Mouse (Mus musculus) kidney, adult 2 months (tissue): ENCODE results near the gene Idnk. TPM values are rescaled to one million over a fixed set of nuclear protein-coding genes. Genes with fewer than 3 reads are reported as not detected.

Experiments
- DNase-seq: peaks from one replicate; pipeline ENCODE4 v3.0.0; 2021
- H3K27ac ChIP-seq: fragments of 200-500 bp; 2 replicates; pipeline ENCODE4 v1.5.1; 2012; ENCODE audit warnings: low read depth, low read length, control low read depth, inconsistent platforms; ENCODE audit not compliant: insufficient read depth
- H3K27me3 ChIP-seq: fragments of 200-500 bp; replicated peaks from 2 replicates; pipeline ENCODE4 v1.6.1; 2012; ENCODE audit warnings: mild to moderate bottlenecking, moderate library complexity, low read length, inconsistent platforms; ENCODE audit not compliant: control insufficient read depth, insufficient read depth
- H3K36me3 ChIP-seq: fragments of 200-500 bp; 2 replicates; pipeline ENCODE4 v1.6.1; 2012; ENCODE audit warnings: mild to moderate bottlenecking, moderate library complexity, low read length, inconsistent platforms; ENCODE audit not compliant: control insufficient read depth, insufficient read depth
- H3K4me1 ChIP-seq: fragments of 200-500 bp; 2 replicates; pipeline ENCODE4 v1.6.1; 2011; ENCODE audit warnings: low read length; ENCODE audit not compliant: control insufficient read depth, insufficient read depth
- H3K4me3 ChIP-seq: fragments of 200-500 bp; 2 replicates; pipeline ENCODE4 v1.5.1; 2011; ENCODE audit warnings: mild to moderate bottlenecking, low read depth, low read length, control low read depth; ENCODE audit not compliant: insufficient read depth
- CTCF ChIP-seq: fragments of 200-500 bp; conservative IDR thresholded peaks from 2 replicates; pipeline ENCODE4 v1.5.1; 2011; ENCODE audit warnings: low read depth, mild to moderate bottlenecking, control low read depth, low read length, moderate library complexity, mixed read lengths; ENCODE audit not compliant: insufficient read depth, insufficient read length
- POLR2A ChIP-seq: fragments of 200-500 bp; IDR thresholded peaks from one replicate; pipeline ENCODE4 v1.6.1; 2011; ENCODE audit warnings: low read depth, low read length, control low read depth
- WGBS: fragments of 180-500 bp; shearing (Covaris S2); methylation state at CpG from one replicate; pipeline ENCODE4 v1.1.7; 2018; 5-methylcytosine and 5-hydroxymethylcytosine counted together
- polyA plus RNA-seq: library from polyadenylated mRNA; depleted of rRNA; stranded (reverse); fragments of >200 nt; gene quantifications from 2 replicates; pipeline ENCODE4 v1.2.3, GENCODE M21; 2012

Gene Idnk
- polyA plus RNA-seq, 1 experiment = 27.4 TPM

DNA sequence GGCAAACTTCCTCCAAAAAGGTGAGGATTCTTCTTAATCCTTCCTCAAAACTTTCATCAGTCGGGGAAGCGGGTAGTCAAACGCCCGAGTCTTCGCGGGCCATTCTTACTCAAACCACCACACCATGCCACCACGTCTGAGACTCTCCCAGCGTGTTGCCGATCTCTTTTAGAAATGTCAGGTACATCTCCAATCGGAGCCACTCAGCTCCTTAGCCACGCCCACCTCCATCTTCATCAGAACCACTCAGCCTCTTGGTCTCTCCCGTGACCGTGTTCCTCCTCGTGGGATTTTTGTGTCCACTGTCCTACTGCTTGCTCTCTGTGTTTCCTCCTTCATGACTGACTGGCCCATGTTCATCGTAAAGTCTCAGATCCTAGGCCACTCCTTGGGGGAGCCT is 3.3 kb downstream of the Idnk start:
- no peaks in the 10 kb centered on the region; the same call in 1 of the 2 replicates for H3K36me3 ChIP-seq
- H3K4me1 ChIP-seq = no peaks in the 10 kb centered on the region; the same call in 1 of the 2 replicates
- no peak overlapping the region for H3K27ac ChIP-seq
- WGBS = 98% methylated on average over 15 of the region's 15 CpGs
- H3K4me3 ChIP-seq = no peak overlapping the region
- no peak for TF ChIP-seq CTCF
- no peak for TF ChIP-seq POLR2A
- DNase-seq = no peak
- H3K27me3 ChIP-seq = no peaks in the 10 kb centered on the region

DNA sequence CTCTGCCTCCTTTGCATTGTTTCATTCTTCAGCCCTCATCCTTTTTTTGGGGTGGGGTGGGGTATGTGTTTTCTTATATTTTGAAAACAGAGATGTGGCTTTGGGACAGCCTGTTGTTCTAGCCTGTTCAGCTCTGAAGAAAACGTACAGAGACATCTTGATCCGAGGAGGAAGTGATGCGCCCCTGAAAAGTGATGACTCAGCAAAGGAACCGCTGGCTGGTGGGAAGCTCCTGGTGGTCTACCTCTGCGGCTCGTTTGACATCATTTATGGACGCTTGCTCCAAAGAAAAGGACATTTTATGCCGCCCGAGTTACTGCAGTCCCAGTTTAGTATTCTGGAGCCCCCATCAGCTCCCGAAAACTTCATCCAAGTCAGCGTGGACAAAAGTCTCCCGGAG is 5.9 kb downstream of the Idnk start:
- H3K4me3 ChIP-seq = no peak overlapping the region
- H3K36me3 ChIP-seq = no peaks in the 10 kb centered on the region; the same call in 1 of the 2 replicates
- H3K4me1 ChIP-seq = no peaks in the 10 kb centered on the region; the same call in 1 of the 2 replicates
- no peaks in the 10 kb centered on the region for H3K27me3 ChIP-seq
- H3K27ac ChIP-seq = no peak overlapping the region
- TF ChIP-seq CTCF = no peak
- TF ChIP-seq POLR2A = no peak
- WGBS = 96% methylated on average over 12 of the region's 12 CpGs
- no peak for DNase-seq

DNA sequence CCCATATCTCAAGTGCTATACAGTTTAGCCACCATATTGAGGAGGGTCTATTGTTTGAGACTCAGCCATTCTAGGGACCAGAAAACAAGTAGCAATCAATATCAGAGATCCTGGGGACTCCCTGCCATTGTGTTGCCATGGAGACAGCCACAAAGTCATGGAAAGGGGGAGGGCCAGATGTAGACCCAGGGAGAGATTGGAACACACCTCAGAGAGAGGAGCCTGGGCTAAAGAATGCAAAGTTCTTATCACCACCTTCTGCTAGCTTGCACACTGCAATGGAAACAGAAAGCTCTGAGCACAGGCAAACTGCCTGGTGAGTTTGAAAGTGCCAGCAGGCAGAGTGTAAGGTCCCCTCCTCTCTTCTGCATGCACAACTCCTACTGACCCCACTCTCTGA is 10.7 kb downstream of the Idnk start:
- DNase-seq = no peak

DNA sequence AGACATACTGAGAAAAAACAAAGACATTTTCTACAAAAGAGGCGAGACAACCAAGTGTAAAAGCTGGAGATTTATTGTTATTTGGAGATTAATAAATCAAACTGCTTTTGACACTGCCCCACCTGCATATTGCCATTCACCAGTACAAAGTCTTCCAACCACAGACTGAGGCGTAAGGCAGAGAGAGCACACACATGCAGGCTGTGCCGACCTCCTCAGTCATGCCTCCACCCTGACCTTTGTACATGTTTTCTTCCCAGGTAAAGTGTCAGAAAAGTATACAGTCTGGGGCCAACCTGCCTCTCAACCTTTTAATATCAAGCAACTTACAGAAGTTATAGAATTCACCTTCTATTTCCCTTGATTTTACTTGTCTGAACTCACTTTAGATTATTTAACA is 18.7 kb downstream of the Idnk start:
- H3K27ac ChIP-seq = no peak overlapping the region
- WGBS = 65% methylated on average over 3 of the region's 3 CpGs
- H3K4me1 ChIP-seq = no peaks in the 10 kb centered on the region; the same call in 1 of the 2 replicates
- H3K27me3 ChIP-seq = no peaks in the 10 kb centered on the region
- no peak overlapping the region for H3K4me3 ChIP-seq
- DNase-seq = peak; percentile 44
- peaks cover 3% of the 10 kb centered on the region for H3K36me3 ChIP-seq
- TF ChIP-seq CTCF (no peak), POLR2A (no peak)

More for the DNA sequence above, 10.7 kb downstream of the Idnk start:
- Histone ChIP-seq H3K27me3 (no peaks in the 10 kb centered on the region), H3K4me3 (no peak overlapping the region), H3K27ac (no peak overlapping the region), H3K4me1 (no peaks in the 10 kb centered on the region), H3K36me3 (no peaks in the 10 kb centered on the region)
- TF ChIP-seq POLR2A = no peak
- TF ChIP-seq CTCF = no peak

DNA sequence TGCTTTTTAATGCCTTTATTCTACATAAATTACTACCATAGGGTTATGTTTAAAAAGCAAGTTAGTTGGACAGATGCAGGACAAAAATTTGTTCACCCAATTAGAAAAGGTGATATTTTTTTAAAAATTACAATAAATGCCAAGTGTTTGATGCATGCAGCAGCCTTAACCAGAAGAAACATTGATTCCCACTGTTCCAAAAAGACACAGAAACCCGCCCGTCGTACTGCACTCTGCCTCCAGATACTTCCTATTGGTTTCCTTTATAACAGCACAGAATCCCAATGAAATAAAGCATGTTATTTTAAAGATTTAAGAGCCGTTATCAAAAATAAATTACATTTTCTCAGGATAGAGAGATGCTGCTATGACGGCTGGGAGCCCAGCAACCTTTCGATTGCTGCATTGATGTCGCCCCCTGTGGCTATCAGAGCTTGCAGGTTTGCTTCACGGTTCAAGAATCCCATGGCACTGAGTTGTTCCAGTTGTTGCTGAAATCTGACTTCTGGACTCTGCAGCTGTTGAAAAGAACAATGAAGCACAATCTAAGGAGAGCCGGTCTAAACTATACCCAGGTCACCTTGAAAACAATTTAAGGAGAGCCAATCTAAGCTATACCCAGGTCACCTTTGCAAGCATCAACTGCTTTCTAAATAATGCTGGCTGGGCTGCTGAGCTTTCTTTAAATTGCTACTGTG is 20.2 kb downstream of the Idnk start:
- H3K4me3 ChIP-seq = no peak overlapping the region
- peak; percentile 100 for DNase-seq
- TF ChIP-seq CTCF = no peak
- no peak for TF ChIP-seq POLR2A
- H3K4me1 ChIP-seq = peaks cover 10% of the 10 kb centered on the region
- 62% methylated on average over 9 of the region's 9 CpGs for WGBS
- H3K36me3 ChIP-seq = peaks cover 3% of the 10 kb centered on the region
- H3K27me3 ChIP-seq = no peaks in the 10 kb centered on the region
- no peak overlapping the region for H3K27ac ChIP-seq

DNA sequence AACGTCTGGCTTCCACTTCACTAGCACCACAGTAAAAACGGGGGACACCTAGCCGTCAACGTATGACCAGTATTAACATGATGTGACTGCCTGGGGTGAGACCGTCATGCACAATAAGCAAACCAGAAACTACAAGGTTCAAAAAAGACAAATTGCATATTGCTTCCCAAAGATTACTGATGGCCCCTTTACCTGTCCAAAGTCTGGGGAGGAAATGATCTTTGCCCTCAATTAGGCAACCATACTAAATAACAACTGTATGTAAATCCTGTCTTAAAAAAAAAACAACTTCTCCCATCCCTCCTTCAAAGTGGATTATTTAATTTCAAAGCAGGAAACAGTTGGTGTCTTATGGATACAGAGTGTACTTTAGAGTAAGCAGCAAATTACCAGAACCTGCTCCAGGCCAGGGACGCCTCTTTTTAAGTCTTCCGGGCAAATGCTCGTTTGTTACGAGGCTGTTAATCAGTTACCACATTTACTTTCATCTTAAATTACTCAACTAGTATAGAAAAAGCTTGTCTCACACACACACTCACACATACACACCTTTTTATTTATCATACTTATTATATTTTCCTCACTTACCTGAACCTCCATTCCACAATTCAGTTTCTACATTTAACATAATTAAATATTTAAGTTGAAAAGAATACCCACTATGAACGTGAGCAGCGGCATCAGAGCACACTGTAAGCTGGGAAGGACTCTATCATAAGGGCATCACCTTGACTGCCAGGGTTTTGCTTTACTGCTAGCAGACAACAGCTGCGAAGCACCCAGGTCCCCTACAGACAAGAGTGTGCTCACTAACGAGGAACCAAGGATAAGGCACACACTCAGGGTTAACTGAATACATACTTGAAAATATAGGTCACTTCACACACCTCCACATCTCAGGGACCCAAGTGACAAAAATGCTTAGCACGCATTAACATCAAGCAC is 24.4 kb downstream of the Idnk start:
- H3K4me1 ChIP-seq = peaks cover 11% of the 10 kb centered on the region
- no peak for TF ChIP-seq POLR2A
- no peak for TF ChIP-seq CTCF
- WGBS = 45% methylated on average over 14 of the region's 14 CpGs
- DNase-seq = peak; percentile 29
- H3K27ac ChIP-seq = 0 out of 2 replicates have a peak overlapping the region, but pooled peaks have one; percentile 35
- H3K4me3 ChIP-seq = no peak overlapping the region
- H3K27me3 ChIP-seq = no peaks in the 10 kb centered on the region
- H3K36me3 ChIP-seq = peaks cover 3% of the 10 kb centered on the region

DNA sequence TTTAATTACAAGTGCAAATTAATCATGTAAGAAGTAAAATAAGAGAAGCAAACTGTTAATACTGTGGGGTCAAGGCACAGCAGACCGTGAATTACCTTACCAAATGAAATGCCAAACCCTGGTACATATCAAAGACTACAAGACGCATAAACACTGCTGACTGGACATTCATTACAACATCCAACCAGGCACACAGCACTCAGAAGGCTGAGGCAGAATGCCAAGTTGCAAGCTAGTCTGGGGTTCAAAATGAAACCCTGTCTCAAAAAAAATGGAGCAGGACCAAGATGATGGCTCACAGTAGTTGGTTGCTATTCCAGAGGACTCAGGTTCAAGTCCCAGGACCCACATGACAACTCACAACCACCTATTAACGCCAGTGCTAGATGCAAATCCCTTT is 26.7 kb downstream of the Idnk start:
- Histone ChIP-seq H3K27ac (no peak overlapping the region), H3K27me3 (no peaks in the 10 kb centered on the region), H3K4me1 (peaks cover 11% of the 10 kb centered on the region), H3K4me3 (no peak overlapping the region), H3K36me3 (no peaks in the 10 kb centered on the region; the same call in 1 of the 2 replicates)
- DNase-seq = peak; percentile 35
- 52% methylated on average over 3 of the region's 3 CpGs for WGBS
- TF ChIP-seq CTCF = no peak
- no peak for TF ChIP-seq POLR2A
